Mouse (Mus musculus): ENCODE data around the gene Rbmxl1. TPM values are rescaled to one million over a fixed set of nuclear protein-coding genes. Genes with fewer than 3 reads are reported as not detected.
"Not testable (repeated sequence)": the region's sequence is repeated elsewhere in the genome, so short reads cannot be mapped to it uniquely, and the experiment has no call there.

Gene Rbmxl1
- polyA plus RNA-seq, 1 experiment from 2014 or later, result 220 TPM

- H3K4me1 ChIP-seq (replicated peaks; ENCODE audit: control insufficient read depth, insufficient read depth, low read length), result peaks cover 14% of the 10 kb centered on the region
- H3K36me3 ChIP-seq (ENCODE audit: control insufficient read depth, insufficient read depth), result peaks cover 19% of the 10 kb centered on the region
- H3K4me3 ChIP-seq (replicated peaks; ENCODE audit: low read length), result peak overlapping the region; percentile 96
- H3K27ac ChIP-seq (ENCODE audit: low read length), result peak overlapping the region; percentile 98
- H3K27me3 ChIP-seq (replicated peaks; ENCODE audit: control insufficient read depth, insufficient read depth, low read length), result no peaks in the 10 kb centered on the region
- peak overlapping the region; percentile 57 for H3K4me2 ChIP-seq (ENCODE audit: low read length)
- WGBS, result under 1% methylated on average over 32 of the region's 38 CpGs
- H3K9me3 ChIP-seq (ENCODE audit: control insufficient read depth, low read length), result no peaks in the 10 kb centered on the region
- peak; percentile 24 for ATAC-seq
- peak overlapping the region; percentile 97 for H3K9ac ChIP-seq (replicated peaks; ENCODE audit: low read depth, low read length)
Observed at GRCm38 (mm10) chr8:78507979-78508718, 549 bp downstream of the Rbmxl1 start.

DNA sequence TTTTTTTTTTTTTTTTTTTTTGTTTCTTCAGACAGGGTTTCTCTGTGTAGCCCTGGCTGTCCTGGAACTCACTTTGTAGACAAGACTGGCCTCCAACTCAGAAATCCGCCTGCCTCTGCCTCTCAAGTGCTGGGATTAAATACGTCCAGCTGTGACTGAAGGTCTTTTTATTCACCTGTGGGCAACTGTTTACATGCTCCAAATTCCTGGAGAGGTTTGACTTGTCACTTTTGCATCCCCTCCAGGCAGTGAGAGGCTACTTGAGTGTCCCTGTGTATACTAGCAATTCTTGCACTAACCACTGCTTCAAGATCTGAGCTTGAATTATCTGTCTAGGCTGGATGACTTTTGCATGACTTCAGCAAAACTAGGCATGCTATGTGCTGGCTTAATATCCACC, 6.0 kb downstream of the Rbmxl1 start:
- Histone ChIP-seq H3K27ac (ENCODE audit: low read length) (no peak overlapping the region), H3K4me3 (replicated peaks; ENCODE audit: low read length) (no peak overlapping the region), H3K4me2 (ENCODE audit: low read length) (no peak overlapping the region), H3K4me1 (replicated peaks; ENCODE audit: control insufficient read depth, insufficient read depth, low read length) (peaks cover 6% of the 10 kb centered on the region), H3K9me3 (ENCODE audit: control insufficient read depth, low read length) (no peaks in the 10 kb centered on the region), H3K9ac (replicated peaks; ENCODE audit: low read depth, low read length) (no peak overlapping the region), H3K36me3 (ENCODE audit: control insufficient read depth, insufficient read depth) (peaks cover 19% of the 10 kb centered on the region), H3K27me3 (replicated peaks; ENCODE audit: control insufficient read depth, insufficient read depth, low read length) (no peaks in the 10 kb centered on the region)
- ATAC-seq, result no peak
- 70% methylated on average over 2 of the region's 2 CpGs for WGBS

- 94% methylated on average over 3 of the region's 3 CpGs for WGBS
- not testable (repeated sequence) for ATAC-seq
Observed at GRCm38 (mm10) chr8:78496273-78496672, 12.4 kb downstream of the Rbmxl1 start.

DNA sequence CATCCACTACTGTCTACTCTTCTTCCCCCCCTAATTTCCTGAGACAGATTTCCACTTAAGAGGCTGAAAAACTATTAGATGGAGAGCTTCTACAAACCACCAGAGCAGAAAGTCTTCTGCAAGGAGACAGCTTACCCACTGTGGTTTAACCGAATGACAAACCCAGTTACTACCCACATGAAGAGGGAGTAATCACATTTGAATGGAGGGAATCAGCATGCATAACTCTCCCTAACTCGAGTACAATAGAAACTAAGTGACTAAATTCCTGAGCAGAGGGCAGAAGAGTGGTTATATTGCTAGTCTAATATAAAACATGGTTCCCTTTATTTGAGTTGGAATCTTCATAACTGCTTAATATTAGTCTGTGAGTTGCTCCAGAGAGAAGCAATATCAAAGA, 15.7 kb downstream of the Rbmxl1 start:
- Histone ChIP-seq H3K4me2 (ENCODE audit: low read length) (no peak overlapping the region), H3K9ac (replicated peaks; ENCODE audit: low read depth, low read length) (no peak overlapping the region), H3K27me3 (replicated peaks; ENCODE audit: control insufficient read depth, insufficient read depth, low read length) (no peaks in the 10 kb centered on the region), H3K9me3 (ENCODE audit: control insufficient read depth, low read length) (no peaks in the 10 kb centered on the region), H3K4me3 (replicated peaks; ENCODE audit: low read length) (no peak overlapping the region), H3K36me3 (ENCODE audit: control insufficient read depth, insufficient read depth) (no peaks in the 10 kb centered on the region), H3K27ac (ENCODE audit: low read length) (no peak overlapping the region), H3K4me1 (replicated peaks; ENCODE audit: control insufficient read depth, insufficient read depth, low read length) (no peaks in the 10 kb centered on the region)
- no peak for ATAC-seq
- whole genome bisulfite sequencing, result 37% methylated on average over 2 of the region's 2 CpGs

More at GRCm38 (mm10) chr8:78496273-78496672, 12.4 kb downstream of the Rbmxl1 start:
- not testable (repeated sequence) for H3K27me3 ChIP-seq (replicated peaks; ENCODE audit: control insufficient read depth, insufficient read depth, low read length); H3K36me3 ChIP-seq (ENCODE audit: control insufficient read depth, insufficient read depth); H3K9me3 ChIP-seq (ENCODE audit: control insufficient read depth, low read length); H3K9ac ChIP-seq (replicated peaks; ENCODE audit: low read depth, low read length); H3K27ac ChIP-seq (ENCODE audit: low read length); H3K4me2 ChIP-seq (ENCODE audit: low read length); H3K4me3 ChIP-seq (replicated peaks; ENCODE audit: low read length); H3K4me1 ChIP-seq (replicated peaks; ENCODE audit: control insufficient read depth, insufficient read depth, low read length)

DNA sequence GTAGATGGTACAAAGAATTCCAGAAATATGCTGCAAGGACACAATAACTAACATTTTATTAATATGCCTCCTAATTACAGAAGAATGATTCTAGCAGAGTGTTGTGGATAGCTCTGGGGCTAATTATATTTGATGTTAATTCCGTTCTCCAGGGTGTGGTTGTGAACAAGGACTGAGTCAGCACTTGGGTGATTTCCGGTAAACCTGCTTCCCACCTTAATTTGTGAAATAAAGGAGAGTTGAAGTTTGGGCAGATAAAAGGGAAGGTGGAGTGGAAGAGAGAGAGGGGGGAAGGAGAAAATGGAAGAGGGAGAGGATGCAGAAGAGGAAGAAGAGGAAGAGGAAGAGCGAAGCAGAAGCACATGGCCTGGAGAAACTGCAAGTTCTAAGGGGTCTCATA, 19.0 kb downstream of the Rbmxl1 start:
- Histone ChIP-seq H3K4me1 (replicated peaks; ENCODE audit: control insufficient read depth, insufficient read depth, low read length) (no peaks in the 10 kb centered on the region), H3K9ac (replicated peaks; ENCODE audit: low read depth, low read length) (no peak overlapping the region), H3K36me3 (ENCODE audit: control insufficient read depth, insufficient read depth) (no peaks in the 10 kb centered on the region), H3K9me3 (ENCODE audit: control insufficient read depth, low read length) (no peaks in the 10 kb centered on the region), H3K4me2 (ENCODE audit: low read length) (no peak overlapping the region), H3K4me3 (replicated peaks; ENCODE audit: low read length) (no peak overlapping the region), H3K27me3 (replicated peaks; ENCODE audit: control insufficient read depth, insufficient read depth, low read length) (no peaks in the 10 kb centered on the region), H3K27ac (ENCODE audit: low read length) (no peak overlapping the region)
- 86% methylated on average over 3 of the region's 3 CpGs for WGBS
- no peak for ATAC-seq

DNA sequence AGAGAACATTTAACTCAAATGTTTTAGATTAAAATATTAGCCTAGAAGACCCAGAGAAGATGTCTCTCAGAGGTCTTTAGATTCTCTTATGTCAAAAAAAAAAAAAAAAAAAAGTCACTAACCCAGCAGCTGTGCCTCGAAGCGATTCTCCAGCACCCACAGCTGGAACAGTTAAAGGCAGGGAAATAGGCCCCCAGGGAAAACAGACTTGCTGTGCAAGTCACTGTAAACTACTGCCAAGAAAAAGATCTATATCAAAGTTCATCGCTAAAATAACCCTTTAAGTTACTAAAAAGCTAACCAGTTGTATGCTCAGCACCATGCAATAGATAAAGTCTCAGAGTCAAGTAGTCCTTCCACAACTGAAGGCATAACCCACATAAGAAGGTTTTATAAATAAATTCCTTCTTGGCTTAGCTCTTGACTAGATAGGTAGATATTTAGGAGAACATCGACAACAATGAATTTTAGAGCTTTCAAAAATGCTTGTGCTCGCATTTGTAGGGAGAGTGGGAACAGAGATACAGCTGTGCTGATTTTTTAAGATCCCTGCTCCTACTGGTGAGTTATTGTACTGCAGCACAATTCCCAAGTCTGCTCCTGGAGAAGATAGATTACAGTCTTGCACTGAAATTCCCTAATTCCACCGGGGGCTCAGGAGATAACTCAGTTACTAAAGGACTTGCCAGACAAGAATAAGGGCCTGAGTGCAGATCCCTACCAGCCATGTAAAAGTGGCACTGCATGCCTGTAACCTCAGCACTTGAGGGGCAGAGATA, 31.5 kb downstream of the Rbmxl1 start:
- H3K4me2 ChIP-seq (ENCODE audit: low read length), result no peak overlapping the region
- 61% methylated on average over 6 of the region's 6 CpGs for WGBS

GRCm38 (mm10) chr8:78467889-78468288, 40.8 kb downstream of the Rbmxl1 start:
- H3K9ac ChIP-seq (replicated peaks; ENCODE audit: low read depth, low read length), result no peak overlapping the region
- WGBS, result 92% methylated on average over 2 of the region's 2 CpGs
- no peak overlapping the region for H3K4me2 ChIP-seq (ENCODE audit: low read length)
- no peak for ATAC-seq
- H3K36me3 ChIP-seq (ENCODE audit: control insufficient read depth, insufficient read depth), result no peaks in the 10 kb centered on the region
- no peak overlapping the region for H3K27ac ChIP-seq (ENCODE audit: low read length)
- no peaks in the 10 kb centered on the region for H3K9me3 ChIP-seq (ENCODE audit: control insufficient read depth, low read length)
- no peaks in the 10 kb centered on the region for H3K4me1 ChIP-seq (replicated peaks; ENCODE audit: control insufficient read depth, insufficient read depth, low read length)
- H3K27me3 ChIP-seq (replicated peaks; ENCODE audit: control insufficient read depth, insufficient read depth, low read length), result no peaks in the 10 kb centered on the region
- no peak overlapping the region for H3K4me3 ChIP-seq (replicated peaks; ENCODE audit: low read length)

More for the DNA sequence above, 31.5 kb downstream of the Rbmxl1 start:
- Histone ChIP-seq H3K4me3 (replicated peaks; ENCODE audit: low read length) (no peak overlapping the region), H3K36me3 (ENCODE audit: control insufficient read depth, insufficient read depth) (no peaks in the 10 kb centered on the region), H3K27me3 (replicated peaks; ENCODE audit: control insufficient read depth, insufficient read depth, low read length) (no peaks in the 10 kb centered on the region), H3K9ac (replicated peaks; ENCODE audit: low read depth, low read length) (no peak overlapping the region), H3K4me1 (replicated peaks; ENCODE audit: control insufficient read depth, insufficient read depth, low read length) (no peaks in the 10 kb centered on the region), H3K27ac (ENCODE audit: low read length) (no peak overlapping the region), H3K9me3 (ENCODE audit: control insufficient read depth, low read length) (no peaks in the 10 kb centered on the region)
- no peak for ATAC-seq

DNA sequence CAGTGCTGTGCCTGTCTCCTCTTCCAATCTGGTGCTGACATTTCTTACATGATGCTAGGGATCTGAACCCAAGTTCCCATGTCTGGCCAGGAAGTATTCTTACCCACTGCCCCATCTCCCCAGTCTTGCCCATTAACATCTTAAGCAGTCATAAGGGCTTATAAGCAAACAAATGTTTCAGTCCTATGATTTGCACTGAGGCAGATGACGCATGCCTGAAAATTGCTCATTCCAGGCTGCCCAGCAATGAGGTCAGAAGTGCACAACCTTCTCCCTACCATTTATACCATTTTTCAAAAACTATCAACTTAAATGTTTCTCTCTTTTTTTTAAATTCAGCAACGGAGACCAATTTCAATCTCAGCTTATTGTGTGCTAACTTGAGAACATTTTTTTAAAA, 44.8 kb downstream of the Rbmxl1 start:
- Histone ChIP-seq H3K4me2 (ENCODE audit: low read length) (no peak overlapping the region), H3K27ac (ENCODE audit: low read length) (no peak overlapping the region), H3K9me3 (ENCODE audit: control insufficient read depth, low read length) (no peaks in the 10 kb centered on the region), H3K9ac (replicated peaks; ENCODE audit: low read depth, low read length) (no peak overlapping the region), H3K36me3 (ENCODE audit: control insufficient read depth, insufficient read depth) (no peaks in the 10 kb centered on the region), H3K27me3 (replicated peaks; ENCODE audit: control insufficient read depth, insufficient read depth, low read length) (no peaks in the 10 kb centered on the region), H3K4me1 (replicated peaks; ENCODE audit: control insufficient read depth, insufficient read depth, low read length) (no peaks in the 10 kb centered on the region), H3K4me3 (replicated peaks; ENCODE audit: low read length) (no peak overlapping the region)
- ATAC-seq, result no peak
- 86% methylated on average over 2 of the region's 2 CpGs for WGBS

DNA sequence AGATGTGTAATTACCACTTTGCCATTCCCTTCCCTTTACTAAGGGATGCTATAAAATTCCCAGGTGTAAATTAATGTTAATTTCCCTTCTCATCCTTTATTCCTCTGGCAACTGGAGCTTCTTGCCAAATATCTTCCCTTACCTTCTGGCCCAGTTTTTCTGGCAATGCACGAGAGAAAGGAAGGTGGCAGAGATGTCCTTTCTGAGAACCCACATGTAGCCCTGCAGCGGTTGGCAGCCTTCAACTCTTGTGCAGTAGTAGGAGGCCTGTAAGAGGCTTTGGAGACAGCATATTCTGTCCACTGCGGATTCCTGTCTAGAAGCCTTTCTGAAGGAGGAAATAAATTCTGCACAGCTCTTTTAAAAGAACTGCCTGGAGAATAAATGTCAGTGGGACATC, 52.3 kb downstream of the Rbmxl1 start:
- H3K27ac ChIP-seq (ENCODE audit: low read length), result no peak overlapping the region
- H3K9me3 ChIP-seq (ENCODE audit: control insufficient read depth, low read length), result no peaks in the 10 kb centered on the region
- no peak overlapping the region for H3K4me3 ChIP-seq (replicated peaks; ENCODE audit: low read length)
- no peak overlapping the region for H3K9ac ChIP-seq (replicated peaks; ENCODE audit: low read depth, low read length)
- ATAC-seq, result no peak
- 74% methylated on average over 3 of the region's 3 CpGs for WGBS
- no peaks in the 10 kb centered on the region for H3K36me3 ChIP-seq (ENCODE audit: control insufficient read depth, insufficient read depth)
- H3K27me3 ChIP-seq (replicated peaks; ENCODE audit: control insufficient read depth, insufficient read depth, low read length), result no peaks in the 10 kb centered on the region
- no peaks in the 10 kb centered on the region for H3K4me1 ChIP-seq (replicated peaks; ENCODE audit: control insufficient read depth, insufficient read depth, low read length)
- no peak overlapping the region for H3K4me2 ChIP-seq (ENCODE audit: low read length)
